22 mouse cellular contexts compared by ENCODE assay signal in the genomic region with DNA sequence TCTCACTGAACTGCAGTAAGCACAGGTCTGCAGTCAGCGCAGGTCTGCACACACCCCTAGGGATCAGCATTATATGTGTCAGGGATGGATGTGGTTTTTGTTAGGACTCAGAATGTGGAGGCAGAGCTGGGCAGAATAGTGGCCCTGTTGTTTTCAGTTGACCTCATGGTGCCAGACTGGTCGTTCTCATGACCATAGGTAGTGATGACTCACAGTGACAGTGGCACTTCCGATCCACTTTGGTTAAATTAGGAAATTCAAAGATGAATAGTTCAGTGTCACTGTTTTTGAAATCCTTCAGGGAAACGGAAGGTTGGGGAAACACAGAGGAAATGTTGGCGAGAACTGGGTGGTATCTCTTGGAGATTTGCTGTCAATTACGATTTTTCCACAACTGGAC. TPM values are rescaled to one million over a fixed set of nuclear protein-coding genes. Genes with fewer than 3 reads are reported as not detected.
DNase-seq lines count a peak whose midpoint lies in the region; TF ChIP-seq lines count a peak whose summit lies in the region.
"Had no signal": no experiment of that assay in that cellular context is flagged by ENCODE, and none has a peak within 500 bp of the region (broad histone marks: within the 10 kb centered on the region; RNA-seq: fewer than 3 reads in every experiment).

No protein-coding gene starts in this region.

- no peak for TF ChIP-seq CTCF in gastrocnemius, adult 2 months (IDR thresholded peaks at IDR 0.05)
- no peak for TF ChIP-seq CTCF in thymus, adult 2 months (IDR thresholded peaks at IDR 0.05; ENCODE audit: borderline replicate concordance, control insufficient read depth, extremely low read depth, insufficient read depth, low read length, poor library complexity)

- no peaks in the 10 kb centered on the region for H3K4me1 ChIP-seq in thymus, adult 2 months (replicated peaks; ENCODE audit: control insufficient read depth, insufficient read depth, low read length)
- H3K4me1 ChIP-seq: embryonic facial prominence, embryonic 12.5 days; forebrain, embryonic 13.5 days; forebrain, embryonic 15.5 days had no signal

- peak; percentile 16 for DNase-seq in gastrocnemius, adult 2 months
- DNase-seq in gastrocnemius, postnatal 36 days: no peak
- DNase-seq in 3134 (ENCODE audit: extremely low read depth, insufficient read length, low spot score) (peak; percentile 64), 416B (ENCODE audit: low read depth) (peak; percentile 65)
- no peak for DNase-seq in thymus, adult 2 months
- DNase-seq in lung, postnatal 25 days (ENCODE audit: low spot score): no peak
- DNase-seq: adrenal gland, adult 8-10 months; adrenal gland, postnatal 14 days; adrenal gland, postnatal 36 days; cerebellum, adult 11-12 months; cerebellum, adult 2 months; cerebellum, adult 9-10 months; cerebellum, postnatal 10 days; cerebellum, postnatal 25 days; forebrain, postnatal 0 days had no signal

- H3K4me2 ChIP-seq in myocyte (ENCODE audit: low read depth): peak overlapping the region; percentile 24
- H3K4me2 ChIP-seq: embryonic facial prominence, embryonic 12.5 days; forebrain, embryonic 13.5 days; forebrain, embryonic 15.5 days had no signal

- peak overlapping the region; percentile 35; the same call in 1 of the 2 replicates for H3K4me3 ChIP-seq in gastrocnemius, adult 2 months
- H3K4me3 ChIP-seq in myocyte: no peak overlapping the region
- H3K4me3 ChIP-seq in thymus, adult 2 months (ENCODE audit: control insufficient read depth, insufficient read depth, low read length): no peak overlapping the region
- H3K4me3 ChIP-seq: embryonic facial prominence, embryonic 10.5 days; embryonic facial prominence, embryonic 12.5 days; forebrain, embryonic 13.5 days; forebrain, embryonic 15.5 days had no signal

- peaks cover 10% of the 10 kb centered on the region for H3K36me3 ChIP-seq in myocyte (ENCODE audit: control insufficient read depth, insufficient read depth)
- peaks cover 6% of the 10 kb centered on the region; the same call in 1 of the 2 replicates for H3K36me3 ChIP-seq in thymus, adult 2 months (ENCODE audit: control insufficient read depth, insufficient read depth, low read length)
- H3K36me3 ChIP-seq: embryonic facial prominence, embryonic 12.5 days; forebrain, embryonic 15.5 days had no signal

- no peaks in the 10 kb centered on the region for H3K79me2 ChIP-seq in myocyte (ENCODE audit: control insufficient read depth, insufficient read depth)

- whole genome bisulfite sequencing in thymus, adult 2 months: 95% methylated on average over 6 of the region's 6 CpGs

- TF ChIP-seq POLR2A in myocyte (IDR thresholded peaks at IDR 0.05; ENCODE audit: insufficient read length, low read depth): no peak
- no peak for TF ChIP-seq POLR2A in thymus, adult 2 months (IDR thresholded peaks at IDR 0.05; ENCODE audit: control insufficient read depth, extremely low read depth, insufficient read depth, low read length, poor library complexity)

- intact Hi-C loops in gastrocnemius, adult 2 months (cut with DNase I): loop anchor here (5.0 kb wide), 1 partner anchor 41 kb away; no protein-coding TSS in a partner anchor
- intact Hi-C loops in gastrocnemius, postnatal 36 days (cut with DNase I): no loop called here

- peak overlapping the region; percentile 87 for H3K27ac ChIP-seq in gastrocnemius, adult 2 months
- no peak overlapping the region for H3K27ac ChIP-seq in thymus, adult 2 months (ENCODE audit: control insufficient read depth, insufficient read depth, low read length)
- H3K27ac ChIP-seq: embryonic facial prominence, embryonic 10.5 days; embryonic facial prominence, embryonic 12.5 days; forebrain, embryonic 13.5 days; forebrain, embryonic 15.5 days had no signal

- no peaks in the 10 kb centered on the region for H3K27me3 ChIP-seq in myocyte (ENCODE audit: control insufficient read depth, insufficient read depth, insufficient read length)
- H3K27me3 ChIP-seq in thymus, adult 2 months (ENCODE audit: control insufficient read depth, insufficient read depth, low read length): no peaks in the 10 kb centered on the region
- H3K27me3 ChIP-seq: CH12.LX; embryonic facial prominence, embryonic 12.5 days; forebrain, embryonic 13.5 days; forebrain, embryonic 15.5 days; Patski had no signal

- H3ac ChIP-seq in myocyte (ENCODE audit: control insufficient read depth, insufficient read length): no peak overlapping the region

TF ChIP-seq in myocyte, 11 proteins besides CTCF, POLR2A, EP300 and RAD21:
- TF ChIP-seq MYOG (IDR thresholded peaks at IDR 0.05; ENCODE audit: control insufficient read depth in 1 of 3, insufficient read depth in 1 of 3, insufficient read length in 2 of 3, low read depth in 2 of 3) (no peak), MYOD1 (IDR thresholded peaks at IDR 0.05; ENCODE audit: control insufficient read depth in 1 of 3, insufficient read length in 2 of 3, low read depth in 2 of 3) (peak in 1 of 3 experiments; percentile 5), REST (IDR thresholded peaks at IDR 0.05; ENCODE audit: insufficient read depth, insufficient read length) (no peak)
TF ChIP-seq in myocyte: peak in this region for 1.

RNA-seq across cellular contexts. Expression of gene Itgb3bp, which starts 43.3 kb away (rescaled TPM):
- total RNA-seq in gastrocnemius, adult 2 months (2021): 1 to 10 TPM; 3.7 to 5.1 TPM
- total RNA-seq in gastrocnemius, postnatal 36 days (2021): 1 to 10 TPM; 4.7 to 5.6 TPM
- polyA plus RNA-seq in myocyte (2012; fragmentation: generic; extraction: Trizol): 3.8 TPM
- polyA plus RNA-seq in thymus, adult 2 months (2012; rRNA removed): 0.92 and 1.1 TPM in 2 replicates

RNA-seq across cellular contexts. Expression of gene Pgm1, which starts 43.7 kb away (rescaled TPM):
- 1,000 to 10,000 TPM; 1,079 to 1,367 TPM for total RNA-seq in gastrocnemius, adult 2 months (2021)
- total RNA-seq in gastrocnemius, postnatal 36 days (2021): 1,000 to 10,000 TPM; 1,192 to 1,262 TPM
- 95.6 TPM for polyA plus RNA-seq in myocyte (2012; fragmentation: generic; extraction: Trizol)
- 25.3 and 29.7 TPM in 2 replicates for polyA plus RNA-seq in thymus, adult 2 months (2012; rRNA removed)

Comparison
In these comparisons a context has a peak if more than half of its experiments do, and no peak if none do; other contexts are left out.
1. DNase-seq: peak in gastrocnemius, adult 2 months (single experiment), 3134 (single experiment) and 416B (single experiment); none in gastrocnemius, postnatal 36 days (0 of 2), thymus, adult 2 months (single experiment) and lung, postnatal 25 days (single experiment).